Mouse (Mus musculus) kidney, embryonic 15.5 days (tissue): Measurements from ENCODE around the gene Abcb1b. TPM values are rescaled to one million over a fixed set of nuclear protein-coding genes. Genes with fewer than 3 reads are reported as not detected.

Source experiments
- ATAC-seq: fragments of 200-750 bp; cut with Nextera tagmentation; replicated peaks from 2 replicates; pipeline ENCODE4 v1.8.0; 2017; ENCODE audit warnings: moderate TSS enrichment; ENCODE audit not compliant: low FRiP score
- H3K27ac ChIP-seq: fragments of 300-500 bp; sonication (generic); 2 replicates; pipeline ENCODE4 v1.5.1; 2015; ENCODE audit warnings: mild to moderate bottlenecking, inconsistent platforms
- H3K27me3 ChIP-seq: fragments of 300-500 bp; sonication (generic); 2 replicates; pipeline ENCODE4 v1.6.1; 2015; ENCODE audit warnings: inconsistent platforms
- H3K36me3 ChIP-seq: fragments of 300-500 bp; sonication (generic); 2 replicates; pipeline ENCODE4 v1.6.1; 2015; ENCODE audit warnings: inconsistent platforms
- H3K4me1 ChIP-seq: fragments of 300-500 bp; sonication (generic); 2 replicates; pipeline ENCODE4 v1.6.1; 2015; ENCODE audit warnings: inconsistent platforms
- H3K4me2 ChIP-seq: fragments of 300-500 bp; sonication (generic); 2 replicates; pipeline ENCODE4 v1.6.1; 2015; ENCODE audit warnings: moderate library complexity, mild to moderate bottlenecking, inconsistent platforms
- H3K4me3 ChIP-seq: fragments of 300-500 bp; sonication (generic); replicated peaks from 2 replicates; pipeline ENCODE4 v1.5.1; 2015; ENCODE audit warnings: mild to moderate bottlenecking, inconsistent platforms
- H3K9ac ChIP-seq: fragments of 300-500 bp; sonication (generic); 2 replicates; pipeline ENCODE4 v1.6.1; 2015; ENCODE audit warnings: mild to moderate bottlenecking, inconsistent platforms
- H3K9me3 ChIP-seq: fragments of 300-500 bp; sonication (generic); replicated peaks from 2 replicates; pipeline ENCODE4 v1.6.1; 2016; ENCODE audit warnings: inconsistent platforms
- WGBS: fragments of 180-500 bp; shearing (Covaris S2); methylation state at CpG from one replicate; pipeline ENCODE4 v1.1.7; 2015; ENCODE audit warnings: mixed read lengths; 5-methylcytosine and 5-hydroxymethylcytosine counted together
- polyA plus RNA-seq: library from polyadenylated mRNA; unstranded; fragments of >200 nt; fragmentation: Nextera tagmentation; extraction: Ambion mirVana; gene quantifications from 2 replicates; pipeline ENCODE4 v1.2.1, GENCODE M21; 2015

The Abcb1b gene
- polyA plus RNA-seq, 1 experiment from 2014 or later, result 3.4 TPM

GRCm38 (mm10) chr5:8904539-8904938, 106.6 kb downstream of the Abcb1b start:
- Histone ChIP-seq H3K9me3 (no peaks in the 10 kb centered on the region), H3K9ac (no peak overlapping the region), H3K36me3 (no peaks in the 10 kb centered on the region), H3K4me2 (no peak overlapping the region), H3K4me1 (no peaks in the 10 kb centered on the region), H3K4me3 (no peak overlapping the region), H3K27ac (no peak overlapping the region), H3K27me3 (no peaks in the 10 kb centered on the region)
- no peak for ATAC-seq
- 85% methylated on average over 6 of the region's 6 CpGs for WGBS

DNA sequence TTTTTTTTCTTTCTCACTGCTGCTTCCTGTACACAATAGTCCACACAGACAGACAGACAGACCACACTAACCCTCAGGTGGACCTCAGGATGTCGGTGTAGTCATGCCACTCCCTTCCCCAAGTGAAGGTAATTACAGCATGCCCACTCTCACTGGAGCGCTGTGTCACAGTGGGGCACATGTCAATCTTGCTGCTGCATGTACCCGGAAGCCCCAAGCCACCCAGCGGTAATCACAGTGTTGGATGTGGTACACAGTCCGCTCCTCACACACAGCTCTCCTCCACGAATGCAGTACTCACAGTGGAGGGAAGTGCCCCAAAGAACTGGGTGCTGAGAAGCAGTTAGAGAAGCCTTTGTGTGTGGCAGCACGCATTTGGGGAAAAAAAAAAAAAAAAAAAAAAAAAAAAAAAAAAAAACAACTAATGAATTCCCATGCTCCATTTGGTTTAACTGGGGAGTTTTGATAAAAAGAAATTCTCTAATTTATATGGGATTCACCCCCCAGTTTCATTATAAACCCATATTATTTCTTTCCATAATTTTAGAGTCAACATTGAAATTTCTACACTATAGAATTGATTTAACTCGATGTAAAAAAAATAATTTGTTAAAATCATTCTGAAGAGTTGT, 113.7 kb downstream of the Abcb1b start:
- 88% methylated on average over 8 of the region's 8 CpGs for WGBS
- ATAC-seq, result no peak
- Histone ChIP-seq H3K4me2 (no peak overlapping the region), H3K36me3 (no peaks in the 10 kb centered on the region), H3K9me3 (no peaks in the 10 kb centered on the region), H3K4me3 (no peak overlapping the region), H3K4me1 (no peaks in the 10 kb centered on the region), H3K27ac (no peak overlapping the region), H3K27me3 (no peaks in the 10 kb centered on the region), H3K9ac (no peak overlapping the region)

Other genes starting within 250 kb of the Abcb1b start
- 2.7 TPM in 2 replicates for gene Rundc3b, start 175.2 kb upstream of the Abcb1b start, polyA plus RNA-seq
- gene Abcb1a, start 138.1 kb upstream of the Abcb1b start, polyA plus RNA-seq, result 0.19 and 0.43 TPM in 2 replicates
- gene Abcb4, start 95.6 kb downstream of the Abcb1b start, polyA plus RNA-seq, result 0.53 and 0.86 TPM in 2 replicates
- gene Crot, start 199.2 kb downstream of the Abcb1b start, polyA plus RNA-seq, result 47.9 and 48.5 TPM in 2 replicates